Mouse (Mus musculus): ENCODE measurements around the gene Pik3r5. TPM values are rescaled to one million over a fixed set of nuclear protein-coding genes. Genes with fewer than 3 reads are reported as not detected.

The Pik3r5 gene
- polyA plus RNA-seq, 1 experiment from 2014 or later = 0.20 TPM

DNA sequence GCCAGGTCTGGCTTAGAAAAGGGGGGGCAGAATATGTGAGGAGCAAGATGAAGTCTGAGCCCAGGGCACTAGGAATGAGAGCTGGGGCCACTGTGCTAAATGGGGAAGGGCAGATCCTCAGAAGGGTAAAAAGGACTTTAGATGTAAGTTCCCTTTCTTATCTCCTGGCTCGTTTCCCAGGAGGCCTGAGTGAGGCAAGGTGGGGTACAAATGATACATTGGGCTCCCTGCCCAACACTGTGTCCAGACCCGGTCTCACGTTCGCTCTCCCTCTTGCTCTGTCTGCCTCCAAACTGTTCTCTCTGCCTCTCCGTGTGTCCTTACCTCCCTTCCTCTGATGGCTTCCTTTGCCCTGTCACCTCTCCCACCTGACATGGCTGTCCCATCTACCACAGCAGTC, 61.8 kb downstream of the Pik3r5 start:
- ATAC-seq (replicated peaks) = no peak
- Histone ChIP-seq H3K27me3 (no peaks in the 10 kb centered on the region), H3K4me2 (replicated peaks) (no peak overlapping the region), H3K9ac (replicated peaks) (no peak overlapping the region), H3K9me3 (no peaks in the 10 kb centered on the region), H3K4me1 (no peaks in the 10 kb centered on the region), H3K36me3 (no peaks in the 10 kb centered on the region), H3K27ac (replicated peaks) (no peak overlapping the region), H3K4me3 (no peak overlapping the region)
- 67% methylated on average over 5 of the region's 5 CpGs for WGBS

- 76% methylated on average over 6 of the region's 6 CpGs for WGBS
- Histone ChIP-seq H3K4me2 (replicated peaks) (no peak overlapping the region), H3K27ac (replicated peaks) (no peak overlapping the region), H3K27me3 (no peaks in the 10 kb centered on the region), H3K4me1 (no peaks in the 10 kb centered on the region), H3K9me3 (no peaks in the 10 kb centered on the region), H3K36me3 (no peaks in the 10 kb centered on the region), H3K4me3 (no peak overlapping the region), H3K9ac (replicated peaks) (no peak overlapping the region)
- no peak for ATAC-seq (replicated peaks)
Measured at GRCm38 (mm10) chr11:68497081-68497480, 65.2 kb downstream of the Pik3r5 start.

GRCm38 (mm10) chr11:68498517-68498916, 66.6 kb downstream of the Pik3r5 start:
- ATAC-seq (replicated peaks) = no peak
- Histone ChIP-seq H3K27me3 (no peaks in the 10 kb centered on the region), H3K4me2 (replicated peaks) (no peak overlapping the region), H3K9me3 (no peaks in the 10 kb centered on the region), H3K4me3 (no peak overlapping the region), H3K9ac (replicated peaks) (no peak overlapping the region), H3K4me1 (no peaks in the 10 kb centered on the region), H3K36me3 (no peaks in the 10 kb centered on the region), H3K27ac (replicated peaks) (no peak overlapping the region)
- 90% methylated on average over 11 of the region's 11 CpGs for WGBS

GRCm38 (mm10) chr11:68498999-68499699, 67.2 kb downstream of the Pik3r5 start:
- Histone ChIP-seq H3K36me3 (no peaks in the 10 kb centered on the region), H3K9me3 (no peaks in the 10 kb centered on the region), H3K9ac (replicated peaks) (no peak overlapping the region), H3K4me2 (replicated peaks) (no peak overlapping the region), H3K27me3 (no peaks in the 10 kb centered on the region), H3K27ac (replicated peaks) (no peak overlapping the region), H3K4me3 (no peak overlapping the region), H3K4me1 (no peaks in the 10 kb centered on the region)
- WGBS = 61% methylated on average over 8 of the region's 8 CpGs
- no peak for ATAC-seq (replicated peaks)

- Histone ChIP-seq H3K27me3 (no peaks in the 10 kb centered on the region), H3K4me1 (no peaks in the 10 kb centered on the region), H3K9me3 (no peaks in the 10 kb centered on the region), H3K36me3 (no peaks in the 10 kb centered on the region), H3K9ac (replicated peaks) (no peak overlapping the region), H3K4me3 (no peak overlapping the region), H3K27ac (replicated peaks) (no peak overlapping the region), H3K4me2 (replicated peaks) (no peak overlapping the region)
- 72% methylated on average over 14 of the region's 14 CpGs for WGBS
- no peak for ATAC-seq (replicated peaks)
Measured at GRCm38 (mm10) chr11:68500949-68501350, 69.0 kb downstream of the Pik3r5 start.

- H3K4me1 ChIP-seq = no peaks in the 10 kb centered on the region
- H3K9ac ChIP-seq (replicated peaks) = no peak overlapping the region
- no peak for ATAC-seq (replicated peaks)
- no peak overlapping the region for H3K4me3 ChIP-seq
- H3K27ac ChIP-seq (replicated peaks) = no peak overlapping the region
- H3K9me3 ChIP-seq = no peaks in the 10 kb centered on the region
- no peaks in the 10 kb centered on the region for H3K27me3 ChIP-seq
- WGBS = 75% methylated on average over 2 of the region's 2 CpGs
- H3K4me2 ChIP-seq (replicated peaks) = no peak overlapping the region
- H3K36me3 ChIP-seq = no peaks in the 10 kb centered on the region
Measured at GRCm38 (mm10) chr11:68502408-68502807, 70.5 kb downstream of the Pik3r5 start.

DNA sequence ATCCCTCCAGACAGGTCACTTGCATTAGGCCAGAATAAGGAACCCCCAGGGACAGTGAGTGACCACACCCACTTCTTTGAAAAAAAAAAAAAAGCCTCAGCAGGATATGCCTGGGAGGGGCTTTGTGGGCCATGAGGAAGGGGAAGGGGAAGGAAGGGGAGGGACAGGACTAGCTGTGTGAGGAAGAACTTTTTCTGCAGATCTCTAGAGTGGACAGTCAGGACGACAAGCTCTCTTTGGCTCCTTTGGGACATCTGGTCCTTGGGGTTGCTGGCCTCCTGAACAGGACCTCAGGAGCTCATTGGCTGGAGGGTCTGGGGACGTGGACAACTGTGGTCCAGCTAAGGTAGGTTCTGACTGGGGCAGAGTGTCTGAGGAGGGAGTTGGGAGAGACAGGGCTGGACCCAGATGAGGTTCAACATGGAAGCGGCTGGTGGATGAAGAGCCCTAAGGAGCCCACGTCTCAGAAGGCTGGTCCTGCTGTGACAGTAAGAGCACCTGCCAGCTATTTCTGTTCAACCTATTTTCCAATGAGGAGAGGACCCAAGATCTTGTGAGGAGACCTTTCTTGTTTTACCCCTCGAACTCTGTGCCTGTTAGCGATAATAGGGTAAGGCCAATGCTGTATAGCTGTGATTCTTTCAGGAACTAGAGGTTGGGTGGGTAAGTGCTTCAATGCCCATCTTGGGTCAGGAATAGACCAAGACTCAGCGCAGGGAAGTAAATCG, 71.1 kb downstream of the Pik3r5 start, which contains the start of gene Pik3r6:
Gene Pik3r6 (plus strand): TSS at position 118 of the 728 bp plus-strand sequence.
- no peaks in the 10 kb centered on the region for H3K4me1 ChIP-seq
- no peak within 1 kb of the TSS for H3K4me2 ChIP-seq (replicated peaks)
- whole genome bisulfite sequencing = 86% methylated on average over 8 of the region's 8 CpGs
- no peak for ATAC-seq (replicated peaks)
- no peaks in the 10 kb centered on the region for H3K9me3 ChIP-seq
- H3K27ac ChIP-seq (replicated peaks) = no peak within 1 kb of the TSS
- no peaks in the 10 kb centered on the region for H3K36me3 ChIP-seq
- H3K4me3 ChIP-seq = no peak within 1 kb of the TSS
- no peak within 1 kb of the TSS for H3K9ac ChIP-seq (replicated peaks)
- H3K27me3 ChIP-seq = no peaks in the 10 kb centered on the region

DNA sequence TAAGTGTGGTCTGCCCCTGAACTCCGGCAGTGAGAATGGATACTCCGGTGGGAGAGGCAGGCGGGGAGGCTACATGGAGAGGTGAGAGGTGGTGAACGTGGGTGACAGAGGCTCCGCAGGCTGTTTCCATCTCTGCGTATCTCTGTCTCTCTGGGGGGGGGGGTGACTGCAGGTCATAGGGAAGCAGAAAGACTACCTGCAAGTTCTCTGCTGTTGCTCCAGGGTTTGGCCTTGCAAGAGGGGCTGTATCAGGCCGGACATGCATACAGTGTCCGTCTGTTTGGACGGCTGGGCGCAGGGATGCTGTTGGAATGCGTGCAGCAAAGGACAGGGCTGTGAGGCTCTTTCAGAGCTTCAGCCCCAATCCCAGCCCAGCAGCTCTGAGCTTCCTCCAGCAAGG, 73.0 kb downstream of the Pik3r5 start:
- no peaks in the 10 kb centered on the region for H3K27me3 ChIP-seq
- 87% methylated on average over 11 of the region's 11 CpGs for WGBS
- H3K9me3 ChIP-seq = no peaks in the 10 kb centered on the region
- no peak overlapping the region for H3K9ac ChIP-seq (replicated peaks)
- no peaks in the 10 kb centered on the region for H3K4me1 ChIP-seq
- H3K4me3 ChIP-seq = no peak overlapping the region
- H3K4me2 ChIP-seq (replicated peaks) = no peak overlapping the region
- H3K27ac ChIP-seq (replicated peaks) = no peak overlapping the region
- no peak for ATAC-seq (replicated peaks)
- H3K36me3 ChIP-seq = no peaks in the 10 kb centered on the region

DNA sequence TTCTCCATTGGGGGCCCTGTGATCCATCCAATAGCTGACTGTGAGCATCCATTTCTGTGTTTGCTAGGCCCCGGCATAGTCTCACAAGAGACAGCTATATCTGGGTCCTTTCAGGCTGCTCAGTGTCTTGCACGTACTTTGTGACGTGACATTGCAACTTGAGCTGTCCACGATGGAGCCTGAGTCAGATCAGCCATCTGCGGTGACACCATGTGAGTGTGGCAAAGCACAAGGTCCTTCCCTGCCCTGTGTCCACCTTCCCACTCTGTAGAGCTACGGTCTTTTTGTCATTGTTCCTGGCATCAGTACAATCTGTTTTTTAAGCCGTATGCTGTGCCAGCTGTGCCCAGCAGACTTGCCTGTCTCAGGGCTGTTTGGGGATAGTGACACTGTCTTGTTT, 75.3 kb downstream of the Pik3r5 start:
- Histone ChIP-seq H3K9me3 (no peaks in the 10 kb centered on the region), H3K9ac (replicated peaks) (no peak overlapping the region), H3K4me1 (no peaks in the 10 kb centered on the region), H3K27me3 (no peaks in the 10 kb centered on the region), H3K4me3 (no peak overlapping the region), H3K36me3 (no peaks in the 10 kb centered on the region), H3K4me2 (replicated peaks) (no peak overlapping the region), H3K27ac (replicated peaks) (no peak overlapping the region)
- no peak for ATAC-seq (replicated peaks)
- 86% methylated on average over 7 of the region's 7 CpGs for WGBS

DNA sequence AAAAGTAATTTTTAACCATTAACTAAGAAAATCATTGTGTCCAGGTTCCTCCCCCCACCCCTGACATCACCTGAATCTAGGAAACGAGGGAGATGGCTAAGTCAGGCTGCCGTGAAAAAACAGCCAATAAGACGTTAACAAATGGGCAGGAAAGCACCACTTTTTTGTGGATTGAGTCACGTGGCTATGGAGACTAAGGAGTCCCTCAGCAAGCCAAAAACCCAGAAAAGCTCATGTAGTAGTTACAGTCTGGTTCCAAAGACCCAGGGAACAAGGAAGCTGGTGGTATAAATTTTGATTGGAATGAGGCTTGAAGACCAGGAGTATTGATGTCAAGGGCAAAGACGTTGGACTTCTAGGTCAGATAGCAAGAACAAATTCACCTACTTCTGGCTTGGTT, 76.7 kb downstream of the Pik3r5 start:
- ATAC-seq (replicated peaks) = no peak
- H3K4me1 ChIP-seq = no peaks in the 10 kb centered on the region
- no peak overlapping the region for H3K27ac ChIP-seq (replicated peaks)
- H3K27me3 ChIP-seq = no peaks in the 10 kb centered on the region
- no peaks in the 10 kb centered on the region for H3K36me3 ChIP-seq
- H3K4me2 ChIP-seq (replicated peaks) = no peak overlapping the region
- H3K9me3 ChIP-seq = no peaks in the 10 kb centered on the region
- H3K4me3 ChIP-seq = no peak overlapping the region
- 66% methylated on average over 5 of the region's 5 CpGs for WGBS
- H3K9ac ChIP-seq (replicated peaks) = no peak overlapping the region

GRCm38 (mm10) chr11:68509194-68509593, 77.3 kb downstream of the Pik3r5 start:
- no peak for ATAC-seq (replicated peaks)
- no peak overlapping the region for H3K4me3 ChIP-seq
- H3K9ac ChIP-seq (replicated peaks) = no peak overlapping the region
- no peaks in the 10 kb centered on the region for H3K4me1 ChIP-seq
- H3K27ac ChIP-seq (replicated peaks) = no peak overlapping the region
- WGBS = 84% methylated on average over 2 of the region's 2 CpGs
- H3K4me2 ChIP-seq (replicated peaks) = no peak overlapping the region
- H3K27me3 ChIP-seq = no peaks in the 10 kb centered on the region
- H3K9me3 ChIP-seq = no peaks in the 10 kb centered on the region
- no peaks in the 10 kb centered on the region for H3K36me3 ChIP-seq

DNA sequence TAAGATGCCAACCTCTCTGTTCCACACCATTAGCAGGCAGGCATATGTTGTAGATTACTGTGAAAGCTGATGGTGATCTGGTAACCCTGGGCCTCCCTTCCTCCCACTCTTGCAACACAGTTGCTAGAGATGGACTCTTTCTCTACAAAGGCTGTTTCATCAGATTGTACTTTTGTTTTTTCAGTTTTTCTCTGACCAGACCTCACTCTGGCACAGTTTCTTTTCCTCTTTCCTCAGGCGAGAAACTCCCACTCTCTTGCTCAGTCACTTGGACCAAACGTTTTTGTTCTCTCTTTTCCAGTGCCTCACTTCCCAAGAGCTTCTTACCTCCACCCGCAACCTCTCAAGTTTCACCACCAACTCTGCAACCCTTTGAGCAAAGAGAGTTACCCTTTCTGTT, 82.0 kb downstream of the Pik3r5 start:
- ATAC-seq (replicated peaks) = no peak
- Histone ChIP-seq H3K4me2 (replicated peaks) (no peak overlapping the region), H3K9ac (replicated peaks) (no peak overlapping the region), H3K27ac (replicated peaks) (no peak overlapping the region), H3K27me3 (no peaks in the 10 kb centered on the region), H3K4me3 (no peak overlapping the region), H3K9me3 (no peaks in the 10 kb centered on the region), H3K36me3 (no peaks in the 10 kb centered on the region), H3K4me1 (no peaks in the 10 kb centered on the region)
- WGBS = 39% methylated on average over 3 of the region's 3 CpGs

DNA sequence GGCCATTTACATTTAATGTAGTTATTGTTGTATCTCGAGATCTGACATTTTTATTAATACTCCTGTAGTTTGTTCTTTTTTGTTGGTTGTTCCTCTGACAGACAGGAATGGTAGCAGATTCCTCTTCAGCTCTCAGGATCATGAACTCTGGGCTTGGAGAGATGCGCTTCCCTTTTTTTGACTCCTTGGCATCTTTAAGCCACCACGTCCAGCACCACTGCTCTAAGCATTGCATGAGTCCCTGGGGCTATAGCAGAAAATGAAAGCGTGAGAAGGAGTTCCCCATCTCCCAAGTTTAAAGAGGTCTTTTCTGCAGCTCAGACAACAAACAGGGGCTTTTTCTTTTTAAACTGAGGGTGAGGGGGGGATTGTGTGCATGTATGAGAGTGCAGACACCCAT, 87.4 kb downstream of the Pik3r5 start:
- no peak for ATAC-seq (replicated peaks)

More for the DNA sequence above, 87.4 kb downstream of the Pik3r5 start:
- Histone ChIP-seq H3K9ac (replicated peaks) (no peak overlapping the region), H3K36me3 (no peaks in the 10 kb centered on the region), H3K9me3 (no peaks in the 10 kb centered on the region), H3K4me1 (no peaks in the 10 kb centered on the region), H3K27ac (replicated peaks) (no peak overlapping the region), H3K27me3 (no peaks in the 10 kb centered on the region), H3K4me3 (no peak overlapping the region), H3K4me2 (replicated peaks) (no peak overlapping the region)
- WGBS = 94% methylated on average over 4 of the region's 4 CpGs
